Mouse (Mus musculus) brain, embryonic 14.5 days (tissue): ENCODE measurements at regions not wholly inside any gene's neighbourhood (a gene's known extent, or its start where the extent isn't known, plus 50 kb on each side); places are given as distances from the start of the nearest gene placed in this dataset.

Source experiments
- CTCF ChIP-seq: fragments of 200-500 bp; IDR thresholded peaks from 2 replicates; pipeline ENCODE4 v1.5.1; 2012; ENCODE audit warnings: inconsistent platforms, mild to moderate bottlenecking, moderate library complexity, borderline replicate concordance; ENCODE audit not compliant: insufficient read depth, insufficient read length; ENCODE audit errors: extremely low read depth
- POLR2A ChIP-seq: fragments of 200-500 bp; IDR thresholded peaks from 2 replicates; pipeline ENCODE4 v1.6.1; 2012; ENCODE audit warnings: mild to moderate bottlenecking, inconsistent platforms, borderline replicate concordance; ENCODE audit not compliant: poor library complexity, insufficient read depth, insufficient read length, severe bottlenecking; ENCODE audit errors: extremely low read depth

- TF ChIP-seq CTCF = no peak
- no peak for TF ChIP-seq POLR2A
These were observed 272.7 kb downstream of the Gxylt1 start for GRCm38 (mm10) chr15:93002002-93002904.
